Mouse (Mus musculus): ENCODE results near the gene Rpl29. TPM values are rescaled to one million over a fixed set of nuclear protein-coding genes. Genes with fewer than 3 reads are reported as not detected.
A peak's percentile ranks its signal among the peaks of the same experiment; 100 is the strongest.

The Rpl29 gene
- polyA plus RNA-seq, 1 experiment from 2014 or later: 648 TPM

DNA sequence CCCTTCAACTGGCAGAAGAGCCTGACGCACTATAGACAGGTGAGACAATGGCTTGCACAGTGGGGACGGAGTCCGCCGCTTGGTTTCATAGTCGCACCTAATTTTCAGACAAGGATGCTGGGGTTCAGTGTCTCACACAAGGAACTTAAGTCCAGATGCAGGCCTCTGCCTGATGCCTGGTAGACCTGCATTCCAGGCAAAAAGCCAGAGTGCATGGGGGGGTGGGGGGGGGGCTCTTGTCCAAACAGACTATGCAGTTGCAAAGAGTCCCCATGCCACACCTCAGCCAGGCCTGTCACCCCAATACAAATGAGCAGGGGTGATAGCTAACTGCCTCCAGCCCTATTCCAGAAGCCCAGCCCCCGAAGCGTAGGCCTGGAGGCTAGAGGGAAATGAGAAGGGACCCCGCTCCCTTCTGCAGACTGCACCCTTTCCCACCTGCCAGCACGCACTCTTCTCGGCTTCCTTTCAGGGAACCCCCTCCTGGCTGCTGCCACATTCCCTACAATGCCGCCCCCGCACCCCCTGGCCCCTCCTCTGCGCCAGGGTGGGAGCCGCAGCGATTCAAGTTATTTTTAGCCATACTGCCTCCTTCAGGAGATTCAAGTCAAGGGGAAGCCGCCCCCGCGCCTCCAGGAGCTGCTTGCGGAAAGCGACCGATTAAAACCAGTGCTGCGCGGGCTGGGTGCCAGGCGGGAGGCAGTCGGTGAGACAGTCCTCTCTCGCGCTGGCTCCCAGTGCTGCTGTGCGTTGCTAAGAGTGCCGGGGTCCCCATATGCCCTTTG, 11.2 kb upstream of the Rpl29 start:
- 14% methylated on average over 29 of the region's 29 CpGs for WGBS
- Histone ChIP-seq H3K4me2 (peak overlapping the region; percentile 71), H3K9me3 (replicated peaks) (no peaks in the 10 kb centered on the region), H3K36me3 (no peaks in the 10 kb centered on the region), H3K4me1 (replicated peaks) (peaks cover 42% of the 10 kb centered on the region), H3K4me3 (peak overlapping the region; percentile 31), H3K9ac (peak overlapping the region; percentile 57), H3K27ac (ENCODE audit: poor library complexity, severe bottlenecking) (peak overlapping the region; percentile 45), H3K27me3 (replicated peaks) (0 out of 2 replicates have a peak, but pooled peaks cover 6% of the 10 kb centered on the region)
- ATAC-seq (ENCODE audit: insufficient number of reproducible peaks, low FRiP score): peak; percentile 68

DNA sequence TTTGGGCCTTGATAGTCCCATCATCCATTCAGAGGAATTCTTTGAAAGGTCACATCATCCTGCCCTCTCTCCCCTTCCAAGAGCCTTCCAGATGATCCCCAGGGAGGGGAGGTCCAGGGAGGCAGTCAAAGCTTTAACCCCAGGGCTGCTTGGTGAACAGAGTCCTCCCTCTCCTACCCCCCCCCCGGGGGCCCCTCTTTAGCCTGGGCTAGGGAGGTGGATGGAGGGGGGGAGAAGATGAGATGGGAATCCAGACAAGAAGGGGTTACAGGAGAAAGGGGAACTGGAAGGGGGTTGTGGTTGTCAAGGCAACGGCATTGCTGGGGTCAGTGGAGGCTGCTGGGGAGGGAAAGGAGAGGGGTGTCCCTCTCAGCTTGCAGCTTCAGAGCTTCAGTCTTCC, 8.6 kb upstream of the Rpl29 start:
- peaks cover 42% of the 10 kb centered on the region for H3K4me1 ChIP-seq (replicated peaks)
- 6% methylated on average over 2 of the region's 2 CpGs for whole genome bisulfite sequencing
- no peak overlapping the region for H3K9ac ChIP-seq
- no peak for ATAC-seq (ENCODE audit: insufficient number of reproducible peaks, low FRiP score)
- H3K27ac ChIP-seq (ENCODE audit: poor library complexity, severe bottlenecking): no peak overlapping the region
- H3K36me3 ChIP-seq: no peaks in the 10 kb centered on the region
- no peak overlapping the region for H3K4me2 ChIP-seq
- H3K27me3 ChIP-seq (replicated peaks): 0 out of 2 replicates have a peak, but pooled peaks cover 6% of the 10 kb centered on the region
- H3K4me3 ChIP-seq: no peak overlapping the region
- no peaks in the 10 kb centered on the region for H3K9me3 ChIP-seq (replicated peaks)

- H3K4me3 ChIP-seq: no peak overlapping the region
- H3K4me1 ChIP-seq (replicated peaks): peaks cover 41% of the 10 kb centered on the region
- H3K4me2 ChIP-seq: peak overlapping the region; percentile 42
- H3K9ac ChIP-seq: 0 out of 2 replicates have a peak overlapping the region, but pooled peaks have one; percentile 2
- no peaks in the 10 kb centered on the region for H3K9me3 ChIP-seq (replicated peaks)
- H3K36me3 ChIP-seq: no peaks in the 10 kb centered on the region
- ATAC-seq (ENCODE audit: insufficient number of reproducible peaks, low FRiP score): no peak
- H3K27me3 ChIP-seq (replicated peaks): 0 out of 2 replicates have a peak, but pooled peaks cover 6% of the 10 kb centered on the region
- H3K27ac ChIP-seq (ENCODE audit: poor library complexity, severe bottlenecking): no peak overlapping the region
- WGBS: 16% methylated on average over 17 of the region's 18 CpGs
Measured at GRCm38 (mm10) chr9:106421033-106421864, 8.0 kb upstream of the Rpl29 start.

DNA sequence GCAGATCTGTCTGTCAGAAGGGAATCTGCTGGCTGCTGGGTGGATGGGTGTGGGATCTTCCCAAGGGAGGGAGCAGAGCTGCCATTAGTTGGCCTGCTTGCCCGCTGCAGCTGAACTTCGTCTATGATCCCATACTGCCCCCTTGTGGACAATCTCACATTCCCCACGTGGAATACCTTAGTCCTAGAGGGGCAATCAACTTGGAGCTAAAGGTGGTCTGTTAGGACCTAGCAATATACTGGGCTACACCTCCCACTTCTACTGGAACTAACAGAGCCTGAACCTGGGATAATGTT, 7.4 kb upstream of the Rpl29 start:
- Histone ChIP-seq H3K4me3 (no peak overlapping the region), H3K4me2 (peak overlapping the region; percentile 42), H3K27me3 (replicated peaks) (0 out of 2 replicates have a peak, but pooled peaks cover 6% of the 10 kb centered on the region), H3K9ac (0 out of 2 replicates have a peak overlapping the region, but pooled peaks have one; percentile 2), H3K9me3 (replicated peaks) (no peaks in the 10 kb centered on the region), H3K27ac (ENCODE audit: poor library complexity, severe bottlenecking) (no peak overlapping the region), H3K36me3 (no peaks in the 10 kb centered on the region), H3K4me1 (replicated peaks) (peaks cover 38% of the 10 kb centered on the region)
- ATAC-seq (ENCODE audit: insufficient number of reproducible peaks, low FRiP score): peak; percentile 59
- WGBS: 0% methylated on average over 3 of the region's 3 CpGs

DNA sequence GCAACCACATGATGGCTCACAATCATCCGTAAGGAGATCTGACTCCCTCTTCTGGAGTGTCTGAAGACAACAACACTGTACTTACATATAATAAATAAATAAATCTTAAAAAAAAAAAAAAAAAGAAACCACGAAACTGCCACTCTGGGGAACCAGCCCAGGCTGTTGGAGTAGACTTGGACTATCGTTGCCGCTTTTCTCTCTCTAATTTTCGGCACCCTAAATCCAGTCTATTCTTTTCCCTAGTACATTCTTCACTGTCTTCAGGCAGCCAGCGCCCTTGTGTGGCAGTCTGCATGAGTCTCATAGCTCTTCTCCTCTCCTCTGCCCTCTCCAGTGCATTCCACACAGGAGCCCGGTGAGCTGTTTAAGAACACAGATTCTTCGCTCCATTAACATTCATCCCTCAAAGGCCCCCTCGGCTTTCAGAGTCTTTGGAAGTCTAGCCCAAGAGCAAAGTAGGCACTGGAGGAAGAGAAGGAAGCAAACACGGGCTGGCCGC, 484 bp upstream of the Rpl29 start:
- H3K4me2 ChIP-seq: peak overlapping the region; percentile 79
- peaks cover 31% of the 10 kb centered on the region for H3K36me3 ChIP-seq
- no peaks in the 10 kb centered on the region for H3K27me3 ChIP-seq (replicated peaks)
- peaks cover 24% of the 10 kb centered on the region for H3K4me1 ChIP-seq (replicated peaks)
- peak overlapping the region; percentile 97 for H3K27ac ChIP-seq (ENCODE audit: poor library complexity, severe bottlenecking)
- peak overlapping the region; percentile 95 for H3K4me3 ChIP-seq
- H3K9ac ChIP-seq: peak overlapping the region; percentile 99
- 20% methylated on average over 11 of the region's 11 CpGs for WGBS
- peak; percentile 46 for ATAC-seq (ENCODE audit: insufficient number of reproducible peaks, low FRiP score)
- no peaks in the 10 kb centered on the region for H3K9me3 ChIP-seq (replicated peaks)

DNA sequence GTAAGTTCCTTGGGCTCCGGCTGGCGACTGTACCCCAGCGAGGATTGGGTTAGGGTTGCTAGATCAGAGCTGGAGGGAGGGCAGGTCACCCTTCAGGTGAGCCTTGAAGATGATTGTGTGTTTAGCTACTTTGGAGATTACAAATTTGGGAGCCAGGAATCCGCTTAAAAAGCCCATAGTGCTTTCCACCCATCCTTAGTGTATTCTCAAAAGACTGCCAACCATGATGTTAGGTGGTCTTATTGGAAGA, 686 bp downstream of the Rpl29 start:
- H3K9ac ChIP-seq: peak overlapping the region; percentile 99
- WGBS: 2% methylated on average over 4 of the region's 4 CpGs
- H3K27ac ChIP-seq (ENCODE audit: poor library complexity, severe bottlenecking): peak overlapping the region; percentile 97
- no peaks in the 10 kb centered on the region for H3K9me3 ChIP-seq (replicated peaks)
- no peak for ATAC-seq (ENCODE audit: insufficient number of reproducible peaks, low FRiP score)
- H3K27me3 ChIP-seq (replicated peaks): no peaks in the 10 kb centered on the region
- peak overlapping the region; percentile 79 for H3K4me2 ChIP-seq
- peaks cover 38% of the 10 kb centered on the region for H3K36me3 ChIP-seq
- H3K4me1 ChIP-seq (replicated peaks): peaks cover 24% of the 10 kb centered on the region
- peak overlapping the region; percentile 95 for H3K4me3 ChIP-seq

DNA sequence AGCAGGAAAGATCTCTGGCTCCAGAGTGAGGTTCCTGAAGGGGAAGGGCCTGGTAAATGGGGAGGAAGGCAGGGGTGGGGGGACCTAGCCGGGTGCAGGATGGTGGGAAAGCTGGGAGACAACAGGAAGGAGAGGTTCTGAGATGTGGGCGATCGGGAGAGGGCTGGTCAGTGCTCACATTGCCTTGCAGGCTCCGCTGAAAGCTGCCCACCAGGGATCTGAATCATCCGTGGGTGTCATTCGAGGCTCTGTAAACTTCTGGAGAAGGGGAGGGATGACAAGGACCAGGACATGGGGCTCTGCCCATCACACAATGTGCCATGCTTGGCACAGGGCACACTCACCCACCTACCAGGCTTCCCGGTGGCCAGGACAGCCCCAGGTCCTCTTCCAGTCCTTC, 4.1 kb downstream of the Rpl29 start:
- Histone ChIP-seq H3K27ac (ENCODE audit: poor library complexity, severe bottlenecking) (no peak overlapping the region), H3K9ac (peak overlapping the region; percentile 3; the same call in 1 of the 2 replicates), H3K4me1 (replicated peaks) (peaks cover 37% of the 10 kb centered on the region), H3K36me3 (peaks cover 43% of the 10 kb centered on the region), H3K4me3 (no peak overlapping the region), H3K27me3 (replicated peaks) (no peaks in the 10 kb centered on the region), H3K4me2 (no peak overlapping the region), H3K9me3 (replicated peaks) (no peaks in the 10 kb centered on the region)
- no peak for ATAC-seq (ENCODE audit: insufficient number of reproducible peaks, low FRiP score)
- WGBS: 75% methylated on average over 7 of the region's 7 CpGs

- no peak for ATAC-seq (ENCODE audit: insufficient number of reproducible peaks, low FRiP score)
- Histone ChIP-seq H3K9me3 (replicated peaks) (no peaks in the 10 kb centered on the region), H3K27ac (ENCODE audit: poor library complexity, severe bottlenecking) (no peak overlapping the region), H3K27me3 (replicated peaks) (no peaks in the 10 kb centered on the region), H3K4me3 (no peak overlapping the region), H3K4me2 (no peak overlapping the region), H3K9ac (no peak overlapping the region), H3K4me1 (replicated peaks) (peaks cover 32% of the 10 kb centered on the region), H3K36me3 (peaks cover 34% of the 10 kb centered on the region)
- WGBS: 81% methylated on average over 9 of the region's 9 CpGs
Measured at GRCm38 (mm10) chr9:106436566-106436965, 7.3 kb downstream of the Rpl29 start.

DNA sequence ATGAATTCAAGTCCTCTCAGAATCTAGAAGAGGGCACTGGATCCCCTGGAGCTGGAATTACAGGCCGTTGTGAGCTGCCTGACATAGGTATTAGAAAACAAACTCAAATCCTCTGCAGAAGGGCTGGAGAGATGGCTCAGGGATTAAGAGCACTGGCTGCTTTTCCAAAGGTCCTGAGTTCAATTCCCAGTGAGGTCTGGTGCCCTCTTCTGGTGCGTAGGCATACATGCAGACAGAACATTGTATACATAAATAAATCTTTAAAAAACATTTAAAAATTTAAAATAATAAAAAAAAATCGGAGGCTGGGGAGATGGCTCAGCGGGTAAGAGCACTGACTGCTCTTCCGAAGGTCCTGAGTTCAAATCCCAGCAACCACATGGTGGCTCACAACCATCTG, 13.4 kb downstream of the Rpl29 start:
- Histone ChIP-seq H3K4me2 (no peak overlapping the region), H3K4me3 (no peak overlapping the region), H3K36me3 (no peaks in the 10 kb centered on the region), H3K9me3 (replicated peaks) (no peaks in the 10 kb centered on the region), H3K9ac (no peak overlapping the region), H3K27me3 (replicated peaks) (no peaks in the 10 kb centered on the region), H3K4me1 (replicated peaks) (peaks cover 11% of the 10 kb centered on the region), H3K27ac (ENCODE audit: poor library complexity, severe bottlenecking) (no peak overlapping the region)
- WGBS: 69% methylated on average over 5 of the region's 5 CpGs
- ATAC-seq (ENCODE audit: insufficient number of reproducible peaks, low FRiP score): no peak

DNA sequence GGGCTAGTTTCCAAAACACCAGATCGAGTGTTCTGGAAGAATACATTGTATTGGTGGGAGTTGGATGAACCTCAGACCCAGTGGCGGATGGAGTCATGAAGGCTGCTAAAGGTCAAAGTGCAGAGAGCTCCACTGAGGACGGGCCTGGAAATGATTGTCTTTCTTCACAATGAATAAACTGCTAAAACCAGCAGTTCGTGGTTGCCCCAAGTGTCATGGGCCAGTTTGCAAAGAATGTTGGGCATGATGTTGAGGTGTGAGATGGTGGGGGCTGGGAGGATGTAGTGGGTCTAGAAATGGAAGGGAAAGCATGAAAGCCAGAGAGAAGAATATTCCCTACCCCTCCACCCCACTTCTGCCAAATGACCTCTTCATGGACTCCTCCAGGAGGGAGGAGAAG, 15.6 kb downstream of the Rpl29 start:
- H3K27me3 ChIP-seq (replicated peaks): no peaks in the 10 kb centered on the region
- H3K9ac ChIP-seq: no peak overlapping the region
- ATAC-seq (ENCODE audit: insufficient number of reproducible peaks, low FRiP score): no peak
- no peaks in the 10 kb centered on the region for H3K9me3 ChIP-seq (replicated peaks)
- no peaks in the 10 kb centered on the region for H3K36me3 ChIP-seq
- no peak overlapping the region for H3K4me2 ChIP-seq
- no peak overlapping the region for H3K4me3 ChIP-seq
- H3K27ac ChIP-seq (ENCODE audit: poor library complexity, severe bottlenecking): no peak overlapping the region
- peaks cover 19% of the 10 kb centered on the region for H3K4me1 ChIP-seq (replicated peaks)
- 74% methylated on average over 4 of the region's 4 CpGs for WGBS

- H3K27ac ChIP-seq (ENCODE audit: poor library complexity, severe bottlenecking): peak within 1 kb of the TSS; percentile 40
- no peaks in the 10 kb centered on the region for H3K27me3 ChIP-seq (replicated peaks)
- peaks cover 40% of the 10 kb centered on the region for H3K4me1 ChIP-seq (replicated peaks)
- H3K9me3 ChIP-seq (replicated peaks): no peaks in the 10 kb centered on the region
- H3K9ac ChIP-seq: peak within 1 kb of the TSS; percentile 63
- peak within 1 kb of the TSS; percentile 79 for H3K4me2 ChIP-seq
- ATAC-seq (ENCODE audit: insufficient number of reproducible peaks, low FRiP score): peak; percentile 84
- peak within 1 kb of the TSS; percentile 54 for H3K4me3 ChIP-seq
- 0% methylated on average over 24 of the region's 24 CpGs for WGBS
- H3K36me3 ChIP-seq: no peaks in the 10 kb centered on the region
Measured at GRCm38 (mm10) chr9:106447348-106447747, 18.1 kb downstream of the Rpl29 start, which contains the start of the genes Abhd14b and Abhd14a. TSS of gene Abhd14b (plus strand) at chr9:106447459. TSS of gene Abhd14a (minus strand) at chr9:106447678.
